Mouse (Mus musculus): ENCODE data around the gene Sfi1.

DNA sequence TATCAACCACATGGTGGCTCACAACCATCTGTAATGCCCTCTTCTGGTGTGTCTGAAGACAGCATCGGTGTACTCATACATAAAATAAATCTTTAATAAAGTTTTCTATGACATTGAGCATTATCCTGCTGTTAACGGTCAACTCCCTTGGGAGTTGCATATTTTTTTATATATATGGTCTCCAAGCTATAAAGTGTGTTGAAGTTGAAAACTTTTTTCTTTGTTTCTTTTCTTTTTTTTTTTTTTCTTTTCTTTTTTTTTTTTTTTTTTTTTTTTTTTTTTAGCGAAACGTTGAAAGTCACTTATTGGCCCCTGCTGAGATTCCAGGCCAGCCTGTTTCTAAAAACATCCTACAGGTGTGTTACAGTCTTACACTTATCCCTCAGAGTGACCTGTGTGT, 40.4 kb upstream of the Sfi1 start:
- TF ChIP-seq POLR2A (IDR thresholded peaks at IDR 0.05; ENCODE audit: extremely low read depth, insufficient read depth, low read length) (no peak), CTCF (IDR thresholded peaks at IDR 0.05; ENCODE audit: extremely low read depth, insufficient read depth, low read length) (no peak)

Data from cortical plate, adult 2 months (tissue).